Mouse (Mus musculus): ENCODE data around the gene D430041D05Rik.

DNA sequence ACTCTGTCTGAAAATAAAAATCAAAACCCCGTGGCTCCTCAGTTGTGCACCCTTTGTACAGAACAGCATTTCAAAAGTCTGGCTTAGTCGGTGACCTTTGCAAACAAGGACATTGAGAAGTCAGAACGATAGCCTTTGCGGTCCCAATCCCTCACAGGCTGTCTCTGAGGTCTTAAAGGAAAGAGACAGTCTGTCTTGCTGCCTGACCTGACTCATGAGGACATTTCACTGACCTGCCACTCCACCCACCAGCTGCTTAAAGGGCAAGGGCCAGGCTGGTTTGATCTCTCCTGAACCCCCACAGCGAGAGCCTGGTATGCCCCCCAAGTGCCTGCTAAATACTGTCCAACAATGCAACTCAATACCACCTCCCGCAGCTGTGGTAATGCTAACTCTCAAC is 6.8 kb downstream of the D430041D05Rik start:
- TF ChIP-seq TAL1 (IDR thresholded peaks at IDR 0.05; ENCODE audit: low read length) (no peak), GATA1 (IDR thresholded peaks at IDR 0.05; ENCODE audit: low read length) (no peak)

All from erythroblast, embryonic 14.5 days (primary cell).